Mouse (Mus musculus) limb, embryonic 12.5 days (tissue): ENCODE measurements around the gene Rtn4rl1. TPM values are rescaled to one million over a fixed set of nuclear protein-coding genes. Genes with fewer than 3 reads are reported as not detected.
"Not testable (repeated sequence)": the region's sequence is repeated elsewhere in the genome, so short reads cannot be mapped to it uniquely, and the experiment has no call there.

ENCODE experiments used
- ATAC-seq: fragments of 200-750 bp; cut with Nextera tagmentation; 2 replicates; pipeline ENCODE4 v1.8.0; 2017; ENCODE audit warnings: low read depth, moderate TSS enrichment; ENCODE audit not compliant: insufficient number of reproducible peaks, insufficient read depth, low FRiP score, low TSS enrichment
- H3K27ac ChIP-seq: fragments of 300-500 bp; sonication (generic); 2 replicates; pipeline ENCODE4 v1.5.1; 2016; ENCODE audit warnings: mild to moderate bottlenecking, moderate library complexity
- H3K27me3 ChIP-seq: fragments of 300-500 bp; sonication (generic); 2 replicates; pipeline ENCODE4 v1.6.1; 2016; ENCODE audit warnings: mild to moderate bottlenecking, moderate library complexity
- H3K36me3 ChIP-seq: fragments of 300-500 bp; sonication (generic); 2 replicates; pipeline ENCODE4 v1.6.1; 2016; ENCODE audit warnings: mild to moderate bottlenecking, moderate library complexity
- H3K4me1 ChIP-seq: fragments of 300-500 bp; sonication (generic); replicated peaks from 2 replicates; pipeline ENCODE4 v1.6.1; 2016
- H3K4me2 ChIP-seq: fragments of 300-500 bp; sonication (generic); 2 replicates; pipeline ENCODE4 v1.6.1; 2016; ENCODE audit warnings: mild to moderate bottlenecking, moderate library complexity
- H3K4me3 ChIP-seq: fragments of 300-500 bp; sonication (generic); replicated peaks from 2 replicates; pipeline ENCODE4 v1.5.1; 2016; ENCODE audit warnings: mild to moderate bottlenecking
- H3K9ac ChIP-seq: fragments of 300-500 bp; sonication (generic); replicated peaks from 2 replicates; pipeline ENCODE4 v1.6.1; 2016; ENCODE audit warnings: mild to moderate bottlenecking, moderate library complexity
- H3K9me3 ChIP-seq: fragments of 300-500 bp; sonication (generic); 2 replicates; pipeline ENCODE4 v1.6.1; 2016; ENCODE audit warnings: mild to moderate bottlenecking, moderate library complexity
- WGBS: fragments of 180-500 bp; shearing (Covaris S2); methylation state at CpG from one replicate; pipeline ENCODE4 v1.1.7; 2016; 5-methylcytosine and 5-hydroxymethylcytosine counted together
- polyA plus RNA-seq: library from polyadenylated mRNA; unstranded; fragments of >200 nt; fragmentation: Nextera tagmentation; extraction: Ambion mirVana; gene quantifications from 2 replicates; pipeline ENCODE4 v1.2.1, GENCODE M21; 2016

The Rtn4rl1 gene
- polyA plus RNA-seq, 1 experiment from 2014 or later = 1.5 TPM

DNA sequence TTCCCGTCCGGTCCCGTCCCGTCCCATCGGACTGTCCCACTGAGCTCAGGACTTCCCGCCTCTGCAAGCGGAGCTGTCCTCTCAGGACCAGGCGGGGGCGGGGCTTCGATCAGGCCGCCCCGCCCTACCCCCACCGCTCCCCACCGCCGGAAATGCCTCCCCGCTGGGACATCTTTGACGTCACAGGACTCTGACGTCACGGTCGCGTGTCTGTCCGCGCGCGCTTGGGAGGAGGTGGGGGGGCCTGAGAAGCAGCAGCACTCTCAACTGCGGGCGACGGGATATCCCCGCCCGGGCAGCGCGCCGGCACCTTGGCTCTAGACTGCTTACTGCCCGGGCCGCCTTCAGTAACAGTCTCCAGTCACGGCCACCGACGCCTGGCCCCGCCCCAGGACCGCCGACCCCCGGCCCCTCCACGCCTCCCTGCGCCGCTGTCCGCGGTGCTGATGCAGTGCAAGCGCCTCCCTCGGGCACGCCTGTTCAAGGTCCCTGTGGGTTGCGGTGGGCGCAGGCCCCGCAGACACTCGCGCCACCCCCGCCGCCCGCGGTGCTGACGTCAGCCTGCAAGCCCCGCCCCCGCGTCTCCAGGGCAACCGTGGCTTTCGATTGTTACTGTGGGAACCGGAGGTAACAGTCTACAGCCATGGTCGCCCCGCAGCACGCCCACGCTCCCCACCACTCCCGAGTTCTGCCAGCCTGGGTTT is 20.3 kb upstream of the Rtn4rl1 start:
- Histone ChIP-seq H3K9ac (peak overlapping the region; percentile 40), H3K27me3 (peaks cover 62% of the 10 kb centered on the region), H3K4me3 (peak overlapping the region; percentile 73), H3K4me1 (peaks cover 58% of the 10 kb centered on the region), H3K27ac (no peak overlapping the region), H3K36me3 (peaks cover 15% of the 10 kb centered on the region), H3K9me3 (no peaks in the 10 kb centered on the region), H3K4me2 (peak overlapping the region; percentile 84)
- WGBS = 1% methylated on average over 69 of the region's 71 CpGs
- peak; percentile 53; the same call in 1 of the 2 replicates for ATAC-seq

DNA sequence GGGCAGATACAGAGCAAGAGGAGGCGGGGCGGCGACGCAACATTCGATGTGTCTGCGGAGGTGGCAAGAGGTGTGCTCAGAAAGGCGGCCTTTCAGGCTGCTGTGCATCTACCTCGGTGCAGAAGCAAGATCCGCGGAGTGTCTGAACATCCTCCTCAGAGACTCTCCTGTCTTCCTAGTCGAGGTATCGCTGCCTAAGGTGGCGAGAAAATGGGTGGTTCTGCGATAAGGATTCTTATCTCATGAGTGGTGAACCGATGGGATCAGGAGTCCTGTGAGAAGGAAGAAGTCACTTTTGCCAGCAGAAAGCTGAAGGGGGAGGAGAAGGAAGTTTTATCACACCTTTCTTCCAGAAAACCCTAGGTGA is 19.8 kb upstream of the Rtn4rl1 start:
- Histone ChIP-seq H3K9me3 (no peaks in the 10 kb centered on the region), H3K4me3 (peak overlapping the region; percentile 73), H3K9ac (no peak overlapping the region), H3K36me3 (peaks cover 15% of the 10 kb centered on the region), H3K4me2 (peak overlapping the region; percentile 84), H3K27me3 (peaks cover 57% of the 10 kb centered on the region), H3K27ac (no peak overlapping the region), H3K4me1 (peaks cover 53% of the 10 kb centered on the region)
- WGBS = 6% methylated on average over 15 of the region's 15 CpGs
- ATAC-seq = no peak

DNA sequence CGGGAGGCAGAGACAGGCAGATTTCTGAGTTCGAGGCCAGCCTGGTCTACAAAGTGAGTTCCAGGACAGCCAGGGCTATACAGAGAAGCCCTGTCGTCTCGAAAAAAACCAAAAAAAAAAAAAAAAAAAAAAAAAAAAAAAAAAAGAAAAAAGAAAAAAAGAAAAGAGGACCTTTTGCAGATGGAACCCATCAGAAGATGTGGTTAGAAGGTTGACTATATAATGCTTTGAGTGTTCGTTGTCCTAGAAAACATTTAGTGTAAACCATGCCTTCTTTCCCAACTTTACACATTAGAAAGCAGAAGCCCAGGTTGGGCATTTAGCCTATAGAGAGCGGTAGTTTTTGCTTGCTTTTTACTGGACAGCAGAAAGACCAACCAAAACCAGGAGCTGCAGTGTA is 19.0 kb upstream of the Rtn4rl1 start:
- peaks cover 49% of the 10 kb centered on the region for H3K27me3 ChIP-seq
- H3K27ac ChIP-seq, ATAC-seq, H3K9ac ChIP-seq, H3K9me3 ChIP-seq, H3K4me3 ChIP-seq, H3K4me2 ChIP-seq: not testable (repeated sequence)
- WGBS = 67% methylated on average over 6 of the region's 6 CpGs
- peaks cover 15% of the 10 kb centered on the region for H3K36me3 ChIP-seq
- peaks cover 52% of the 10 kb centered on the region for H3K4me1 ChIP-seq

DNA sequence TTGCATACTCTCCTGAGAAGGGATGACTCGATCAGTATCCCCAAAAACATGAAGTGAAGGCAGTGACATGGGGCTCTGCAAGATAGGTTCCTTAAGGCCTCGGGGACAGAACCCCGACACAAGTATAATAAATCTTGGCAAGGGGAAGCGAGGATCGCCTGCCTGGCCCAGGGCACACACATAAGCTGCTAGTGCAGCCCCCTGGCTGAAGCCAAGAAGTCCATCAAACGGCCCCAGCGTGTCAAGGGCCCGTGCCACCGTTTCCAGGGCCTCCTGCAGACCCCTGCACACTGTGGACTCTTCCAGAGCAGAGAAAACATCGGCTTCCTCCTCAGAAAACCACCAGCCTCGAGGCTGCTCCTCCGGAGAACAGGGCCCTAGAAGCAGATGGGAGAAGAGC is 15.6 kb upstream of the Rtn4rl1 start:
- WGBS = 53% methylated on average over 12 of the region's 12 CpGs
- no peak for ATAC-seq
- peaks cover 40% of the 10 kb centered on the region for H3K36me3 ChIP-seq

DNA sequence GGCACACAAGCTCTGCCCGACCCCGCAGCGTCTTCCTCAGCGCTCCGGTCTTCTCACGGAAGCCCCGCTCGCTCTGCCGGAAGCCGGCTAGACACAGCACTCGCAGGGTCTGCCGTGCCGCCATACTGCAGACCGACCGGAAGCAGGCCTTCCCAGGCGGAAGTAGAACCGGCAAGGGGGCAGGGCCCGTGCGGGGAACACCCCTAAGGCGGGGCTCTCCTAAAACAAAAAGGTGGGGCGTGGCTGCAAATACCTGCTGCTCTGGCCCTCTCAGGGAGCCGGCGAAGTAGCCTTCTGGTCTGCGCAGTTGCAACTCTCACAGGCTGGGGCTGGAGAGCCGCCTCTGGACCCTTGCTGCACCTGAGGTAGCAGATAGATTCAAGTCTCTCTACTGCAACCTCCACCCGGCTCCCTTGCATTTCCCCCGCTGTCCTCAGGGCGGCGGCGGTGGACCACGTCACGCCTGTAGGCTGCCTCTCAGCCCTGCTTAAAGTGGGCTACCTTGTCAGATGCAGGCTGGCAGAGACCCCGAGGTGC is 14.8 kb upstream of the Rtn4rl1 start, which contains the start of gene Ovca2:
Gene Ovca2 (minus strand): TSS at position 164 of the 537 bp plus-strand sequence.
- peaks cover 47% of the 10 kb centered on the region for H3K36me3 ChIP-seq
- WGBS = under 1% methylated on average over 33 of the region's 33 CpGs

More for the DNA sequence above, 15.6 kb upstream of the Rtn4rl1 start:
- peaks cover 14% of the 10 kb centered on the region for H3K27me3 ChIP-seq
- peak overlapping the region; percentile 78 for H3K4me3 ChIP-seq
- no peaks in the 10 kb centered on the region for H3K9me3 ChIP-seq
- H3K4me2 ChIP-seq = peak overlapping the region; percentile 98
- H3K9ac ChIP-seq = peak overlapping the region; percentile 79
- H3K4me1 ChIP-seq = peaks cover 26% of the 10 kb centered on the region
- H3K27ac ChIP-seq = peak overlapping the region; percentile 80; the same call in 1 of the 2 replicates

DNA sequence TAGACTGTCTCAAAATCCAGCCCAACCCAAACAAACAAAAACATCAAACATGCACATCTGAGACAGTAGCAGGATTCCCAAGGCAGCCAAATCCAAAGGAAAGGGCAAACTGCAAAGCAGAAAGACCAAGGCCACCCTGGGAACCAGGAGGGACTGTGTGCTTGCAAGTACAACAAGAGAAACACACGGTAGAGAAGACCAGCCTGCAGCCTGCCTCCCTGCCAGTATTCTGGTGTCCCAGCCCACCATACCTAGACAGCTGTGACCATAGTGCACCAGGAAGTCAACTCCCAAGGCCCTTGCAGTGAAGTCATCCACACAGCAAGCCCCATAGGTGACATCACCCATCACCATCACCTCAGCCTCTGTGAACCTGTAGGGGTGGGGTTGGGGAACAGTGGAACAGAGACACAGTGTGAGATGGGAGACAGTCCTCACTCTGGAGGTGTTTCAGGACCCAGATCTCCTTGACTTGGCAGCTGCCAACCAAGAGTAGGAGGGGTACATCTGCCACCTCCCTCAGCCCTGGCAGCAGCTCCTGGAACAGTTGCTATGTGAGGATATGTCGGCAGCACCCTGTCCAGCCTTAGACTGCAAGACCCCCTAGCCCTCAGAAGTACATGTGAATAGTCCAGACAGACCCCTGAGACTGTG is 9.5 kb upstream of the Rtn4rl1 start:
- WGBS = 75% methylated on average over 2 of the region's 2 CpGs
- ATAC-seq = no peak
- H3K27me3 ChIP-seq = no peaks in the 10 kb centered on the region
- H3K4me1 ChIP-seq = peaks cover 6% of the 10 kb centered on the region
- no peak overlapping the region for H3K27ac ChIP-seq
- no peaks in the 10 kb centered on the region for H3K9me3 ChIP-seq
- H3K4me3 ChIP-seq = no peak overlapping the region
- no peak overlapping the region for H3K4me2 ChIP-seq
- H3K9ac ChIP-seq = no peak overlapping the region
- peaks cover 48% of the 10 kb centered on the region for H3K36me3 ChIP-seq

More for the DNA sequence above, 14.8 kb upstream of the Rtn4rl1 start, which contains the start of gene Ovca2:
- Histone ChIP-seq H3K4me2 (peak within 1 kb of the TSS; percentile 98), H3K9me3 (no peaks in the 10 kb centered on the region), H3K4me1 (peaks cover 20% of the 10 kb centered on the region), H3K27me3 (peaks cover 8% of the 10 kb centered on the region; the same call in 1 of the 2 replicates), H3K9ac (peak within 1 kb of the TSS; percentile 79), H3K27ac (peak within 1 kb of the TSS; percentile 80), H3K4me3 (peak within 1 kb of the TSS; percentile 78)
- ATAC-seq = peak; percentile 95

DNA sequence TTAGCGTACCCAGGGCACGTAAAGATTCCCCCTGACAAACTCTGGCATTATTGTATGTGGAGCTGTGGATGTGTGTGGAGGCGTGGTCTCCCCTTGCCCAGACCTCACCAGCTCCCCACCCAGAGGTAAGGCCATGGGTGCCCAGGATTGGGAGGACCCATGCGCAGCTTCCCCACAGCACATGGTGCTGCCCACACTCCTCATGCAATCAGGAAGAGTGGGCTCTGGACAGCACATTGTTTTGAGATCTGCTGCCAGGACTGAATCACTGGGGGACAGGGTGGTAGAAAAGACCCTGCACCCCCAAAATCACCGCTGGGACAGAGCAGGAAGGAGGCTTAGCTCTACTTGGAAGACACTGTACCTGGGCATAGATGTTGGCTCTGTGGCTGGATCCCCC is 9.0 kb upstream of the Rtn4rl1 start:
- Histone ChIP-seq H3K9me3 (no peaks in the 10 kb centered on the region), H3K27me3 (no peaks in the 10 kb centered on the region), H3K9ac (no peak overlapping the region), H3K4me3 (no peak overlapping the region), H3K27ac (no peak overlapping the region), H3K36me3 (peaks cover 48% of the 10 kb centered on the region), H3K4me2 (no peak overlapping the region), H3K4me1 (peaks cover 6% of the 10 kb centered on the region)
- no peak for ATAC-seq
- whole genome bisulfite sequencing = 95% methylated on average over 5 of the region's 5 CpGs

DNA sequence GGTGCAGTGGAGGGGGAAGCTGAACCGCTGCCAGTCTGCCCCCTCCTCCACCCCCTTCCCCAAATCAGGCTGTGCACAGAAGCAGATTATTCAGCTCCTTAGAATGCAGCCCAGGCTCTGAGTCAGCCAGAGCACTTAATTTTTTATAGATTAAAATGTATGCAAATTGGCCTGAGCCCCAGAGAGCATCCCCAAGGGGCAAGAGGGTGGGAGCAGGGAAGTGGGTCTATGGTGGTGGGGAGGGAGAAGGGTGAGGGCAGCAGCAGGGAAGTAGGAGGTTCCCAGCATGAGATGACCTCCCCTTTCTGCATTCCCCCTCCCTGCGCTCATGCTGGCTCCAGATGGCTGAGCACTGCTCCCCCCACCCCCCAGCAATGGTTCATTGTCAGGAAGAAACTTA is 8.6 kb upstream of the Rtn4rl1 start:
- Histone ChIP-seq H3K9ac (no peak overlapping the region), H3K4me2 (no peak overlapping the region), H3K36me3 (peaks cover 48% of the 10 kb centered on the region), H3K4me1 (peaks cover 9% of the 10 kb centered on the region), H3K27me3 (no peaks in the 10 kb centered on the region), H3K27ac (no peak overlapping the region), H3K4me3 (no peak overlapping the region), H3K9me3 (no peaks in the 10 kb centered on the region)
- 80% methylated on average over 2 of the region's 2 CpGs for WGBS
- ATAC-seq = no peak

DNA sequence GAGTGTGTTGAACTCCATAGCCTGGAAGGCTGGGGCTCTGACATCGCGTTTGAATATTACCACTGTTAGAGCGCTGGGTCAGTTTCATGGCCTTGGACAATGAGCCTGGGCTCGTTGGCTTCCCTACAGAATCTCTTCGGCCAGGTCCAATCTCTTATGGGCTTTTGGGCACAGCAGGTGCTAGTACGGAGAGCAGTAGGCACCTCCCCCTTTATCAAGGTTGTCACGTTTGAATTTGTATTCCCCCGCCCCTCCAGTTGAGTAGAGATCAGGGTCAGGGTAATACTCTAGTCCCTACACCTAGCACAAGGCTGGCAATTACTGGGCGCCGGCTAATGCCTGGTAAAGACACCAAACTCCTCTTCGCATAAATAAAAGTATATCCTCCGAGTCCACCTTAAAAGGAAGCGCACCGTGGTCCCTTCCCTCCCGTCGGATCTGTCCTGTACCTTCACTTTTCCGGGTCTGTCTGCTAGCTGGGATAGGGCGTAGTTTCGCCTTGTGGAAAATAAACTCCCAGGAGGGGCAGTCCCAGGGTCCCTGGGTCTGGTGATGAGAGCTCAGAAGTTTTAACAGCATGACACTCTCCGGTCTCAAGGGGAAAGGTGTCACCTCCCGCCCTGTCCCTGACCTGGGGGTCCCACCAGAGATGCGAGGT is 3.7 kb upstream of the Rtn4rl1 start:
- Histone ChIP-seq H3K27me3 (peaks cover 37% of the 10 kb centered on the region), H3K4me1 (peaks cover 35% of the 10 kb centered on the region)

DNA sequence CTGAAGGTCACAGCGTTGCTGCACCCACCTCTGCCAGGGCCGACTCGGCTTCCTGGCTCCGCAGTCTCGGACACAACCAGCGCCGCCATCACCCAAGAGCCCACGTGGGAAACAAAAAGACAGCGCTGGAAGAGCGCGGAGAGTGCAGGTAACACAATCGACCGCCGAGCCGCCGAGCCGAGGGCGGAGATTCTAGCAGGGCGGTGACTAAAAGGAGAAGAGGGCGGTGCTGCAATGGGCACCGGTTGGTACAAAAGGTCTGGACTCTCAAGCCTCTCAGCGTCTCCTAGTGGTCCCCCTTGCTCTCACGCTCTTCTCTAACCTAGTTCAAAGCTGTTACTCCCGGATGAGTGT is 3.2 kb upstream of the Rtn4rl1 start:
- WGBS = under 1% methylated on average over 24 of the region's 24 CpGs
- Histone ChIP-seq H3K9ac (peak overlapping the region; percentile 71), H3K27me3 (peaks cover 42% of the 10 kb centered on the region), H3K4me3 (peak overlapping the region; percentile 83), H3K4me1 (peaks cover 40% of the 10 kb centered on the region), H3K4me2 (peak overlapping the region; percentile 94), H3K27ac (no peak overlapping the region), H3K36me3 (peaks cover 5% of the 10 kb centered on the region; the same call in 1 of the 2 replicates), H3K9me3 (no peaks in the 10 kb centered on the region)
- ATAC-seq = peak; percentile 63

More for the DNA sequence above, 3.7 kb upstream of the Rtn4rl1 start:
- Histone ChIP-seq H3K4me2 (peak overlapping the region; percentile 94), H3K36me3 (peaks cover 6% of the 10 kb centered on the region; the same call in 1 of the 2 replicates), H3K27ac (no peak overlapping the region), H3K9me3 (no peaks in the 10 kb centered on the region), H3K9ac (peak overlapping the region; percentile 71), H3K4me3 (peak overlapping the region; percentile 83)
- WGBS = under 1% methylated on average over 22 of the region's 22 CpGs
- ATAC-seq = peak; percentile 38

DNA sequence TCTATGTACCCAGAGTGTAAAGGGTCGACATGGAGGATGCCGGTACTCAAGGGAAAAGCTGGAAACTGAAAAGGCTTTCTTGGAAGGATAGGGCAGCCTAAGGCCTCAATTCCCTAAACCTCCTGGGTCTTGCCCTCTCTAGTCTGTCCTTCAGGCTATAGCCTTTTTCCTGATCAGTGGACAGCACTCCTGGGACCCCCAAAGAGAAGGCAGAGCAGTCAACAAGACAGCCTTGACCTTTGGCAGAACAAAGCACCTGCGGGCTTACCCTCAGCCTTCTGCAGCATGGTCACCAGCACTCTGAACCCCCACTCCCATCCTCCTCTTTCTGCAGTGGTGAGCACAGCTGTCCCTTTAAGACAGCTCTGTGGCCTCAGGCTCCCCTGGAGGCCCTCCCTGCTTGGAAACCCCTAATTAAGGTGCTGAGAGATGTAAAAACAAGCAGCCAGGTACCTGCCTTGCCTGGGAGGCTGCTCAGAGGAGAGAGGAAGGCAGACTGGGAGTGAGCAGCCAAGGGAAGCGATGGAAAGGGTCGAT is 2.6 kb upstream of the Rtn4rl1 start, which contains the start of gene Dph1:
Gene Dph1 (minus strand): TSS at position 337 of the 537 bp plus-strand sequence.
- Histone ChIP-seq H3K27ac (no peak within 1 kb of the TSS), H3K9me3 (no peaks in the 10 kb centered on the region), H3K4me1 (peaks cover 44% of the 10 kb centered on the region), H3K9ac (peak within 1 kb of the TSS; percentile 71), H3K36me3 (no peaks in the 10 kb centered on the region), H3K4me3 (peak within 1 kb of the TSS; percentile 83), H3K27me3 (peaks cover 48% of the 10 kb centered on the region), H3K4me2 (peak within 1 kb of the TSS; percentile 94)
- no peak for ATAC-seq
- WGBS = 46% methylated on average over 5 of the region's 5 CpGs
